8 mouse cellular contexts compared by ENCODE assay signal in genomic region chr12:40134529-40134928, GRCm38 (mm10). TPM values are rescaled to one million over a fixed set of nuclear protein-coding genes. Genes with fewer than 3 reads are reported as not detected.
DNase-seq lines count a peak whose midpoint lies in the region; ATAC-seq and TF ChIP-seq lines count a peak whose summit lies in the region.

No protein-coding gene starts in this region.

- no peaks in the 10 kb centered on the region for H3K4me1 ChIP-seq in kidney, postnatal 0 days (replicated peaks; ENCODE audit: insufficient read depth, low read length)
- peaks cover 15% of the 10 kb centered on the region for H3K4me1 ChIP-seq in embryonic facial prominence, embryonic 15.5 days
- H3K4me1 ChIP-seq in intestine, embryonic 16.5 days (ENCODE audit: control insufficient read depth, insufficient read depth, low read length), result peaks cover 11% of the 10 kb centered on the region
- H3K4me1 ChIP-seq in neural tube, embryonic 14.5 days (ENCODE audit: control insufficient read depth, insufficient read depth, low read length), result peaks cover 10% of the 10 kb centered on the region
- peaks cover 3% of the 10 kb centered on the region for H3K4me1 ChIP-seq in lung, adult 2 months (ENCODE audit: control insufficient read depth, insufficient read depth, low read length)

- peak overlapping the region; percentile 44; the same call in 1 of the 2 replicates for H3K4me3 ChIP-seq in kidney, postnatal 0 days (replicated peaks; ENCODE audit: low read depth, low read length)
- H3K4me3 ChIP-seq in embryonic facial prominence, embryonic 15.5 days (replicated peaks), result peak overlapping the region; percentile 45
- H3K4me3 ChIP-seq in intestine, embryonic 16.5 days (ENCODE audit: low read length), result peak overlapping the region; percentile 59
- H3K4me3 ChIP-seq in neural tube, embryonic 14.5 days (ENCODE audit: low read depth, low read length), result peak overlapping the region; percentile 33; the same call in 1 of the 2 replicates
- H3K4me3 ChIP-seq in lung, adult 2 months (replicated peaks; ENCODE audit: extremely low read depth, low read depth, low read length), result no peak overlapping the region

- H3K9me3 ChIP-seq in kidney, postnatal 0 days (replicated peaks; ENCODE audit: low read length), result no peaks in the 10 kb centered on the region
- H3K9me3 ChIP-seq in embryonic facial prominence, embryonic 15.5 days (replicated peaks), result no peaks in the 10 kb centered on the region
- no peaks in the 10 kb centered on the region for H3K9me3 ChIP-seq in intestine, embryonic 16.5 days (ENCODE audit: control insufficient read depth, low read length)
- H3K9me3 ChIP-seq in neural tube, embryonic 14.5 days (ENCODE audit: control insufficient read depth, low read length), result no peaks in the 10 kb centered on the region

- H3K9ac ChIP-seq in kidney, postnatal 0 days (ENCODE audit: low read depth, low read length), result no peak overlapping the region
- H3K9ac ChIP-seq in embryonic facial prominence, embryonic 15.5 days, result no peak overlapping the region
- H3K9ac ChIP-seq in intestine, embryonic 16.5 days (ENCODE audit: low read depth, low read length), result no peak overlapping the region
- H3K9ac ChIP-seq in neural tube, embryonic 14.5 days (replicated peaks; ENCODE audit: low read depth, low read length), result no peak overlapping the region

- no peaks in the 10 kb centered on the region for H3K36me3 ChIP-seq in kidney, postnatal 0 days (ENCODE audit: insufficient read depth, low read length)
- no peaks in the 10 kb centered on the region for H3K36me3 ChIP-seq in embryonic facial prominence, embryonic 15.5 days
- H3K36me3 ChIP-seq in intestine, embryonic 16.5 days (ENCODE audit: control insufficient read depth, insufficient read depth, low read length), result no peaks in the 10 kb centered on the region
- no peaks in the 10 kb centered on the region for H3K36me3 ChIP-seq in neural tube, embryonic 14.5 days (ENCODE audit: control insufficient read depth, insufficient read depth, low read length)

- 44% methylated on average over 11 of the region's 11 CpGs for WGBS in kidney, postnatal 0 days
- 43% methylated on average over 11 of the region's 11 CpGs for WGBS in embryonic facial prominence, embryonic 15.5 days
- WGBS in intestine, embryonic 16.5 days, result 56% methylated on average over 11 of the region's 11 CpGs
- WGBS in neural tube, embryonic 14.5 days, result 55% methylated on average over 11 of the region's 11 CpGs
- 38% methylated on average over 11 of the region's 11 CpGs for WGBS in lung, adult 2 months

- no peak for TF ChIP-seq CTCF in kidney, postnatal 0 days (IDR thresholded peaks at IDR 0.05; ENCODE audit: low read depth)
- TF ChIP-seq CTCF in lung, adult 2 months (IDR thresholded peaks at IDR 0.05; ENCODE audit: insufficient read depth, low read length), result no peak

- intact Hi-C loops in left cerebral cortex, postnatal 4 days (cut with DNase I), result no loop called here

- peak overlapping the region; percentile 76 for H3K4me2 ChIP-seq in kidney, postnatal 0 days (ENCODE audit: low read length)
- H3K4me2 ChIP-seq in embryonic facial prominence, embryonic 15.5 days (replicated peaks), result peak overlapping the region; percentile 87
- peak overlapping the region; percentile 75 for H3K4me2 ChIP-seq in intestine, embryonic 16.5 days (ENCODE audit: low read depth, low read length)
- peak overlapping the region; percentile 83; the same call in 1 of the 2 replicates for H3K4me2 ChIP-seq in neural tube, embryonic 14.5 days (ENCODE audit: low read depth, low read length)

- ATAC-seq in kidney, postnatal 0 days (replicated peaks; ENCODE audit: low FRiP score, low read depth), result no peak
- no peak for ATAC-seq in embryonic facial prominence, embryonic 15.5 days (ENCODE audit: insufficient number of reproducible peaks, low FRiP score, low TSS enrichment, low read depth)
- no peak for ATAC-seq in intestine, embryonic 16.5 days
- 0 out of 2 replicates have a peak, but pooled peaks have one; percentile 33 for ATAC-seq in neural tube, embryonic 14.5 days (ENCODE audit: low read depth)

- DNase-seq in kidney, postnatal 0 days (ENCODE audit: low spot score), result no peak
- DNase-seq in kidney, adult 8-10 months, result no peak
- DNase-seq in left cerebral cortex, postnatal 4 days, result no peak
- DNase-seq in cerebellum, postnatal 25 days, result no peak
- no peak for DNase-seq in lung, adult 2 months

- TF ChIP-seq POLR2A in lung, adult 2 months (IDR thresholded peaks at IDR 0.05; ENCODE audit: borderline replicate concordance, extremely low read depth, low read depth, low read length), result no peak

- no peak overlapping the region for H3K27ac ChIP-seq in kidney, postnatal 0 days
- no peak overlapping the region for H3K27ac ChIP-seq in embryonic facial prominence, embryonic 15.5 days (replicated peaks)
- no peak overlapping the region for H3K27ac ChIP-seq in intestine, embryonic 16.5 days (ENCODE audit: low read length)
- no peak overlapping the region for H3K27ac ChIP-seq in neural tube, embryonic 14.5 days (ENCODE audit: low read depth, low read length)

- no peaks in the 10 kb centered on the region for H3K27me3 ChIP-seq in kidney, postnatal 0 days (ENCODE audit: insufficient read depth, low read length)
- H3K27me3 ChIP-seq in embryonic facial prominence, embryonic 15.5 days, result peaks cover 22% of the 10 kb centered on the region
- peaks cover 6% of the 10 kb centered on the region; the same call in 1 of the 2 replicates for H3K27me3 ChIP-seq in intestine, embryonic 16.5 days (replicated peaks; ENCODE audit: control insufficient read depth, insufficient read depth, low read length)
- H3K27me3 ChIP-seq in neural tube, embryonic 14.5 days (ENCODE audit: control insufficient read depth, insufficient read depth, low read length), result peaks cover 20% of the 10 kb centered on the region

RNA-seq across cellular contexts. Expression of gene Scin, which starts 0.5 kb away (rescaled TPM):
- 56.9 and 60.9 TPM in 2 replicates for polyA plus RNA-seq in kidney, postnatal 0 days (2015; fragmentation: Nextera tagmentation; extraction: Ambion mirVana)
- 4.8 and 5.7 TPM in 2 replicates for polyA plus RNA-seq in embryonic facial prominence, embryonic 15.5 days (2015; fragmentation: Nextera tagmentation; extraction: Ambion mirVana)
- polyA plus RNA-seq in intestine, embryonic 16.5 days (2015; fragmentation: Nextera tagmentation; extraction: Ambion mirVana), result 67.5 and 79.3 TPM in 2 replicates
- not detected in 2 replicates for polyA plus RNA-seq in neural tube, embryonic 14.5 days (2014; fragmentation: Nextera tagmentation; extraction: Ambion mirVana)
- total RNA-seq in left cerebral cortex, postnatal 4 days (2021), result under 1 TPM in 1 of 2 experiments, not detected in 1; 0.12 TPM
- 0.62 and 0.94 TPM in 2 replicates for polyA plus RNA-seq in lung, adult 2 months (2012; rRNA removed)
